Mouse (Mus musculus) midbrain, embryonic 15.5 days (tissue): Measurements from ENCODE around the gene Gm13023. TPM values are rescaled to one million over a fixed set of nuclear protein-coding genes. Genes with fewer than 3 reads are reported as not detected.
"Not testable (repeated sequence)": the region's sequence is repeated elsewhere in the genome, so short reads cannot be mapped to it uniquely, and the experiment has no call there.

Experiments
- ATAC-seq: fragments of 200-750 bp; cut with Nextera tagmentation; replicated peaks from 2 replicates; pipeline ENCODE4 v1.8.0; 2017; ENCODE audit warnings: moderate TSS enrichment
- H3K27ac ChIP-seq: fragments of 300-500 bp; sonication (generic); 2 replicates; pipeline ENCODE4 v1.5.1; 2015; ENCODE audit warnings: mild to moderate bottlenecking, inconsistent platforms
- H3K27me3 ChIP-seq: fragments of 300-500 bp; sonication (generic); replicated peaks from 2 replicates; pipeline ENCODE4 v1.6.1; 2015; ENCODE audit warnings: inconsistent platforms
- H3K36me3 ChIP-seq: fragments of 300-500 bp; sonication (generic); replicated peaks from 2 replicates; pipeline ENCODE4 v1.6.1; 2015; ENCODE audit warnings: inconsistent platforms
- H3K4me1 ChIP-seq: fragments of 300-500 bp; sonication (generic); 2 replicates; pipeline ENCODE4 v1.6.1; 2015; ENCODE audit warnings: inconsistent platforms
- H3K4me2 ChIP-seq: fragments of 300-500 bp; sonication (generic); 2 replicates; pipeline ENCODE4 v1.6.1; 2015; ENCODE audit warnings: inconsistent platforms, mild to moderate bottlenecking, moderate library complexity
- H3K4me3 ChIP-seq: fragments of 300-500 bp; sonication (generic); 2 replicates; pipeline ENCODE4 v1.5.1; 2015; ENCODE audit warnings: mild to moderate bottlenecking, inconsistent platforms
- H3K9ac ChIP-seq: fragments of 300-500 bp; sonication (generic); 2 replicates; pipeline ENCODE4 v1.6.1; 2015; ENCODE audit warnings: mild to moderate bottlenecking, inconsistent platforms
- H3K9me3 ChIP-seq: fragments of 300-500 bp; sonication (generic); 2 replicates; pipeline ENCODE4 v1.6.1; 2016; ENCODE audit warnings: inconsistent platforms
- WGBS: fragments of 180-500 bp; shearing (Covaris S2); methylation state at CpG from one replicate; pipeline ENCODE4 v1.1.7; 2015; ENCODE audit warnings: mixed read lengths; 5-methylcytosine and 5-hydroxymethylcytosine counted together
- polyA plus RNA-seq: library from polyadenylated mRNA; unstranded; fragments of >200 nt; fragmentation: Nextera tagmentation; extraction: Ambion mirVana; gene quantifications from 2 replicates; pipeline ENCODE4 v1.2.1, GENCODE M21; 2015

Gene Gm13023
- polyA plus RNA-seq: not detected in 2 replicates

GRCm38 (mm10) chr4:143789052-143789451 is at the start of gene Gm13023:
Gene Gm13023 (plus strand): TSS chr4:143789352.
- not testable (repeated sequence) for H3K27me3 ChIP-seq, ATAC-seq, H3K9me3 ChIP-seq, H3K4me2 ChIP-seq, H3K36me3 ChIP-seq, H3K4me1 ChIP-seq, H3K27ac ChIP-seq, H3K9ac ChIP-seq, H3K4me3 ChIP-seq
- WGBS: 88% methylated on average over 3 of the region's 3 CpGs

DNA sequence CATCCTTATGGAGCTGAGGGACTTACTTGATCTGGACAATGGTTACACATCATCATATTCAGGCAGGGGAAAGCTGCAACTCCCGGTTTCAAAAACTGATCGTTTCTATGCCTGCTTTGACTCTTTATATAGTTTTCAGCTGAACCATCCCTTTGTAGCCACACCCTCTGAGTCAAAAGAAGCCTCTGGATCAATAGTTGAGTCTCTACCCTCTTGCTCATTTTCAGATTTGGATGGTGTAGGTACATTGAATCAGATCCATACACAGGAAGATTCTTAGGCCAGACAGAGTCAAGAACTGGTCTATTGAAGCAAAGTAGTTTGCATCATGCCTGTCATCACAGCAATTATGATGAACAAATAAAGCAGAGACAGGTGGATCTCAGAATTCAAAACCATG is 26.8 kb downstream of the Gm13023 start, which contains the start of gene Gm13084:
TSS of gene Gm13084 (minus strand) at position 101 of the 400 bp plus-strand sequence.
- no peak within 1 kb of the TSS for H3K4me2 ChIP-seq
- no peaks in the 10 kb centered on the region for H3K27me3 ChIP-seq
- H3K9me3 ChIP-seq: peaks cover 9% of the 10 kb centered on the region; the same call in 1 of the 2 replicates
- H3K4me1 ChIP-seq: no peaks in the 10 kb centered on the region
- no peak within 1 kb of the TSS for H3K9ac ChIP-seq
- 83% methylated on average over 2 of the region's 2 CpGs for WGBS
- H3K27ac ChIP-seq: no peak within 1 kb of the TSS
- H3K36me3 ChIP-seq: no peaks in the 10 kb centered on the region
- ATAC-seq: no peak
- no peak within 1 kb of the TSS for H3K4me3 ChIP-seq

Other genes with a start within 250 kb of the Gm13023 start
- not detected in 2 replicates for gene BC080695, start 237.7 kb upstream of the Gm13023 start, polyA plus RNA-seq
- gene Gm13057, start 237.6 kb upstream of the Gm13023 start, polyA plus RNA-seq: not detected in 2 replicates
- gene Gm13083, start 174.3 kb upstream of the Gm13023 start, polyA plus RNA-seq: not detected in 2 replicates
- not detected in 2 replicates for gene Gm13088, start 132.1 kb upstream of the Gm13023 start, polyA plus RNA-seq
- not detected in 2 replicates for gene Gm13089, start 86.6 kb upstream of the Gm13023 start, polyA plus RNA-seq
- gene Gm13078, start 69.9 kb upstream of the Gm13023 start, polyA plus RNA-seq: not detected in 2 replicates
- not detected in 2 replicates for gene Gm13084, start 26.7 kb downstream of the Gm13023 start, polyA plus RNA-seq
- not detected in 2 replicates for gene Gm13103, start 57.1 kb downstream of the Gm13023 start, polyA plus RNA-seq
- not detected in 2 replicates for gene Pramef6, start 111.0 kb downstream of the Gm13023 start, polyA plus RNA-seq
- not detected in 2 replicates for gene Pramef25, start 161.7 kb downstream of the Gm13023 start, polyA plus RNA-seq
- gene Gm13101, start 177.6 kb downstream of the Gm13023 start, polyA plus RNA-seq: not detected in 2 replicates
- gene Pramef17, start 205.0 kb downstream of the Gm13023 start, polyA plus RNA-seq: not detected in 2 replicates